Mouse (Mus musculus) embryonic facial prominence, embryonic 10.5 days (tissue): ENCODE results near the gene Nfkb1. TPM values are rescaled to one million over a fixed set of nuclear protein-coding genes. Genes with fewer than 3 reads are reported as not detected.

Experiments
- DNase-seq: peaks from one replicate; pipeline ENCODE4 v3.0.0-alpha.2; 2017; ENCODE audit warnings: low spot score
- H3K27ac ChIP-seq: fragments of 300-500 bp; sonication (generic); replicated peaks from 2 replicates; pipeline ENCODE4 v1.5.1; 2016; ENCODE audit warnings: mild to moderate bottlenecking
- H3K27me3 ChIP-seq: fragments of 300-500 bp; sonication (generic); replicated peaks from 2 replicates; pipeline ENCODE4 v1.6.1; 2016; ENCODE audit warnings: low read depth, mild to moderate bottlenecking; ENCODE audit not compliant: poor library complexity, severe bottlenecking
- H3K36me3 ChIP-seq: fragments of 300-500 bp; sonication (generic); replicated peaks from 2 replicates; pipeline ENCODE4 v1.6.1; 2016; ENCODE audit warnings: mild to moderate bottlenecking, moderate library complexity
- H3K4me1 ChIP-seq: fragments of 300-500 bp; sonication (generic); 2 replicates; pipeline ENCODE4 v1.6.1; 2016
- H3K4me3 ChIP-seq: fragments of 300-500 bp; sonication (generic); 2 replicates; pipeline ENCODE4 v1.5.1; 2016; ENCODE audit warnings: mild to moderate bottlenecking, moderate library complexity
- H3K9me3 ChIP-seq: fragments of 300-500 bp; sonication (generic); 2 replicates; pipeline ENCODE4 v1.6.1; 2016; ENCODE audit warnings: mild to moderate bottlenecking
- WGBS: fragments of 180-500 bp; shearing (Covaris S2); methylation state at CpG from one replicate; pipeline ENCODE4 v1.1.7; 2016; 5-methylcytosine and 5-hydroxymethylcytosine counted together
- polyA plus RNA-seq: library from polyadenylated mRNA; unstranded; fragments of >200 nt; fragmentation: Nextera tagmentation; extraction: Ambion mirVana; gene quantifications from 2 replicates; pipeline ENCODE4 v1.2.1, GENCODE M21; 2016

The Nfkb1 gene
- polyA plus RNA-seq, 1 experiment from 2014 or later: 12.7 TPM

GRCm38 (mm10) chr3:135634275-135634674 lies 57.1 kb downstream of the Nfkb1 start:
- peaks cover 3% of the 10 kb centered on the region for H3K36me3 ChIP-seq
- H3K4me1 ChIP-seq: peaks cover 19% of the 10 kb centered on the region
- no peaks in the 10 kb centered on the region for H3K9me3 ChIP-seq
- no peak overlapping the region for H3K27ac ChIP-seq
- H3K27me3 ChIP-seq: no peaks in the 10 kb centered on the region
- 92% methylated on average over 3 of the region's 3 CpGs for WGBS
- DNase-seq: no peak
- no peak overlapping the region for H3K4me3 ChIP-seq

- no peak for DNase-seq
- WGBS: 28% methylated on average over 4 of the region's 4 CpGs
- Histone ChIP-seq H3K9me3 (no peaks in the 10 kb centered on the region), H3K27me3 (no peaks in the 10 kb centered on the region), H3K4me1 (peaks cover 23% of the 10 kb centered on the region), H3K4me3 (no peak overlapping the region), H3K27ac (no peak overlapping the region), H3K36me3 (peaks cover 22% of the 10 kb centered on the region)
Measured at GRCm38 (mm10) chr3:135631856-135632255, 59.5 kb downstream of the Nfkb1 start.

GRCm38 (mm10) chr3:135631096-135631457 lies 60.3 kb downstream of the Nfkb1 start:
- Histone ChIP-seq H3K4me1 (peaks cover 19% of the 10 kb centered on the region; the same call in 1 of the 2 replicates), H3K4me3 (no peak overlapping the region), H3K27me3 (no peaks in the 10 kb centered on the region), H3K27ac (no peak overlapping the region), H3K36me3 (peaks cover 27% of the 10 kb centered on the region), H3K9me3 (no peaks in the 10 kb centered on the region)
- WGBS: 66% methylated on average over 10 of the region's 10 CpGs
- peak; percentile 23 for DNase-seq

- Histone ChIP-seq H3K4me1 (peaks cover 19% of the 10 kb centered on the region; the same call in 1 of the 2 replicates), H3K27ac (no peak overlapping the region), H3K9me3 (no peaks in the 10 kb centered on the region), H3K36me3 (peaks cover 31% of the 10 kb centered on the region), H3K4me3 (no peak overlapping the region), H3K27me3 (no peaks in the 10 kb centered on the region)
- WGBS: 71% methylated on average over 21 of the region's 21 CpGs
- DNase-seq: no peak
Measured at GRCm38 (mm10) chr3:135630430-135631095, 60.8 kb downstream of the Nfkb1 start.

GRCm38 (mm10) chr3:135629830-135630355 lies 61.5 kb downstream of the Nfkb1 start:
- Histone ChIP-seq H3K4me1 (peaks cover 19% of the 10 kb centered on the region; the same call in 1 of the 2 replicates), H3K36me3 (peaks cover 37% of the 10 kb centered on the region), H3K4me3 (no peak overlapping the region), H3K27ac (no peak overlapping the region), H3K9me3 (no peaks in the 10 kb centered on the region), H3K27me3 (no peaks in the 10 kb centered on the region)
- WGBS: 95% methylated on average over 4 of the region's 4 CpGs
- no peak for DNase-seq

- Histone ChIP-seq H3K4me1 (peaks cover 19% of the 10 kb centered on the region; the same call in 1 of the 2 replicates), H3K4me3 (no peak overlapping the region), H3K27me3 (no peaks in the 10 kb centered on the region), H3K9me3 (no peaks in the 10 kb centered on the region), H3K36me3 (peaks cover 47% of the 10 kb centered on the region), H3K27ac (0 out of 2 replicates have a peak overlapping the region, but pooled peaks have one; percentile 30)
- 80% methylated on average over 9 of the region's 9 CpGs for WGBS
- DNase-seq: no peak
Measured at GRCm38 (mm10) chr3:135628706-135629169, 62.6 kb downstream of the Nfkb1 start.

- Histone ChIP-seq H3K27ac (0 out of 2 replicates have a peak overlapping the region, but pooled peaks have one; percentile 30), H3K27me3 (no peaks in the 10 kb centered on the region), H3K4me3 (no peak overlapping the region), H3K4me1 (peaks cover 19% of the 10 kb centered on the region; the same call in 1 of the 2 replicates), H3K9me3 (no peaks in the 10 kb centered on the region), H3K36me3 (peaks cover 48% of the 10 kb centered on the region)
- WGBS: 90% methylated on average over 9 of the region's 9 CpGs
- DNase-seq: no peak
Measured at GRCm38 (mm10) chr3:135628000-135628705, 63.2 kb downstream of the Nfkb1 start.

GRCm38 (mm10) chr3:135625290-135625689 lies 66.1 kb downstream of the Nfkb1 start:
- H3K27ac ChIP-seq: no peak overlapping the region
- peaks cover 53% of the 10 kb centered on the region for H3K36me3 ChIP-seq
- 0 out of 2 replicates have a peak, but pooled peaks cover 4% of the 10 kb centered on the region for H3K4me1 ChIP-seq
- 96% methylated on average over 2 of the region's 2 CpGs for WGBS
- no peak for DNase-seq
- H3K27me3 ChIP-seq: no peaks in the 10 kb centered on the region
- no peaks in the 10 kb centered on the region for H3K9me3 ChIP-seq
- no peak overlapping the region for H3K4me3 ChIP-seq

GRCm38 (mm10) chr3:135616730-135617129 lies 74.6 kb downstream of the Nfkb1 start:
- Histone ChIP-seq H3K27ac (no peak overlapping the region), H3K9me3 (no peaks in the 10 kb centered on the region), H3K4me3 (no peak overlapping the region), H3K4me1 (no peaks in the 10 kb centered on the region), H3K36me3 (peaks cover 75% of the 10 kb centered on the region), H3K27me3 (no peaks in the 10 kb centered on the region)
- DNase-seq: no peak
- 91% methylated on average over 7 of the region's 7 CpGs for WGBS

GRCm38 (mm10) chr3:135614376-135614775 lies 77.0 kb downstream of the Nfkb1 start:
- H3K4me1 ChIP-seq: no peaks in the 10 kb centered on the region
- H3K36me3 ChIP-seq: peaks cover 89% of the 10 kb centered on the region
- H3K27ac ChIP-seq: no peak overlapping the region
- WGBS: 90% methylated on average over 3 of the region's 3 CpGs
- H3K27me3 ChIP-seq: no peaks in the 10 kb centered on the region
- no peak overlapping the region for H3K4me3 ChIP-seq
- no peak for DNase-seq
- no peaks in the 10 kb centered on the region for H3K9me3 ChIP-seq

GRCm38 (mm10) chr3:135610221-135610620 lies 81.1 kb downstream of the Nfkb1 start:
- WGBS: 78% methylated on average over 3 of the region's 3 CpGs
- Histone ChIP-seq H3K27me3 (no peaks in the 10 kb centered on the region), H3K9me3 (no peaks in the 10 kb centered on the region), H3K4me1 (no peaks in the 10 kb centered on the region), H3K36me3 (peaks cover 78% of the 10 kb centered on the region), H3K27ac (no peak overlapping the region), H3K4me3 (no peak overlapping the region)
- DNase-seq: no peak

- Histone ChIP-seq H3K27ac (no peak overlapping the region), H3K27me3 (no peaks in the 10 kb centered on the region), H3K4me3 (no peak overlapping the region), H3K4me1 (no peaks in the 10 kb centered on the region), H3K36me3 (peaks cover 79% of the 10 kb centered on the region), H3K9me3 (no peaks in the 10 kb centered on the region)
- DNase-seq: no peak
- WGBS: 88% methylated on average over 24 of the region's 24 CpGs
Measured at GRCm38 (mm10) chr3:135607660-135608473, 83.5 kb downstream of the Nfkb1 start.
